Mouse (Mus musculus) skeletal muscle tissue, postnatal 0 days (tissue): ENCODE results near the gene Tmc7. TPM values are rescaled to one million over a fixed set of nuclear protein-coding genes. Genes with fewer than 3 reads are reported as not detected.

Experiments used
- polyA plus RNA-seq: library from polyadenylated mRNA; unstranded; fragments of >200 nt; fragmentation: Nextera tagmentation; extraction: Ambion mirVana; gene quantifications from 2 replicates; pipeline ENCODE4 v1.2.1, GENCODE M21; 2015

Tmc7 gene
- polyA plus RNA-seq = 2.4 and 2.7 TPM in 2 replicates

DNA sequence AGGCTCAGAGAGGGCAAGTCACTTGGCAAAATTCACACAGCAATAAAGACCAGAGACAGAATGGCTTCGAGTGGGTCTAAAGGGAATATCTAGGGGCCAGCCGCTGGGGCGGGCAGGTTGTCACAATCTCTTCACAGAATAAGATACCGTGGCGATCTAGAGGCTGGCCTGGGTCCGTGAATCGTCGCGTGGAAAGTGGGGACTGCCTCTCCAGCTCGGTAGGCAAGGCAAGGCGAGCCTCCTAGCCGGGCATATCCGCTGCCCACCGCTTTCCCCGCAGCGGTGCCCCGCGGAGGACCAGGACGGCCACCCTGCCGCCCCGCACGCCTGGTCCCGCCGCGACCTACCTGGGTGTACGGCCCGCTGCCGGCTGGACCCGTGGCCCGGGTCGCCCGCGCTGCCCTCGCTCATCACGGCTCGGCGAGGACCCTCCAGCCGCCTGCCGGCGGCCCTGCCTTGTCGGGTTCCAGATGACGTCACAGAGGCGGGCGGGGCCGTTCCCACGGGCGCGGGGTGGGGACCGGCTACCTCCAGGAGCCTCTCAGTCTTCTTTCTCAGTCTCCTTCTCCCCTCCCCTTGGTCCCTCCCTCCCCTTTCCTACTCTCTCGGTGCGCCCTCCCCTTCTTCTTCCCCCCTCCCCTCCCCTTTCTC, at the start of gene Tmc7:
TSS of gene Tmc7 (minus strand) at position 480 of the 651 bp plus-strand sequence.

DNA sequence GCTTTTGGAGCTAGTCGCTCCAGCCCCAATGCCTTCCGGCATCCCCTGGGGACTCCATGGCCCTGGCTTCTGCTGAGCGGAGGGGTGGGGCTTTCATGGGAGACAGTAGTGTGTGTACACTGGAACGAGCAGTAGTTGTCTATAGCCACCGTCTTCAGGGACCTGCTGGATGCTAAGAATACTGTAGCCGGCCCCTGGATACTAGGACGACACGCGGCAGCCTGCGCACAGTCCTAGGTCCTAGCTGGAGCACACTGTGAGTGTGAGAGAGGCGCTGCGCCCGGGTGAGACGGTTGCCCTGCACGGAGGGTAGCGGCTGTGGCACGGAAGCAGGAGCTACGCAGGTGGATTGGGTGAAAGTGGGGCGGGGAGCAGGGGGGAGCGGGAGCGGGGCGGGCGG, 12.7 kb upstream of the Tmc7 start, which contains the start of gene Tmc5:
TSS of gene Tmc5 (plus strand) at position 97 of the 400 bp plus-strand sequence.

DNA sequence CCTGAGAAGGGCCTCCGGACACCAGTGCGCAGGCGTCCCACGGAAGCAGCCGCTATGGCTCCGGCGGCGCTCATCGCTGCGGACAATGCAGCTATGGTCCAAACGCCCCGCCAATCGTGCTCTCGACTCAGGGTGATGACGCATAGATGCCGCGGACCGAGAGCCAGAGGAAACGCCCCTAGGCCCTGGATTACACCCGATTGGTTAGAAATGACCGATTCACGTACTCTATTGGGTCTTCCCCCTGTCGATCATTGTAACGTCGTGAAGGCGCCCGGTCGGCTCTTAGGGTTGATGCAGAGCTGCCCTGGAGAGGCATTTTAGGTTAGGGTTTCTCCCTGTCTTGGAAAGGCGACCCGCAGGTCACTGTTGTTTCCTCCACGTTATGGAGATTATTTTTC, 51.4 kb downstream of the Tmc7 start, which contains the start of gene Coq7:
TSS of gene Coq7 (minus strand) at position 179 of the 401 bp plus-strand sequence.

DNA sequence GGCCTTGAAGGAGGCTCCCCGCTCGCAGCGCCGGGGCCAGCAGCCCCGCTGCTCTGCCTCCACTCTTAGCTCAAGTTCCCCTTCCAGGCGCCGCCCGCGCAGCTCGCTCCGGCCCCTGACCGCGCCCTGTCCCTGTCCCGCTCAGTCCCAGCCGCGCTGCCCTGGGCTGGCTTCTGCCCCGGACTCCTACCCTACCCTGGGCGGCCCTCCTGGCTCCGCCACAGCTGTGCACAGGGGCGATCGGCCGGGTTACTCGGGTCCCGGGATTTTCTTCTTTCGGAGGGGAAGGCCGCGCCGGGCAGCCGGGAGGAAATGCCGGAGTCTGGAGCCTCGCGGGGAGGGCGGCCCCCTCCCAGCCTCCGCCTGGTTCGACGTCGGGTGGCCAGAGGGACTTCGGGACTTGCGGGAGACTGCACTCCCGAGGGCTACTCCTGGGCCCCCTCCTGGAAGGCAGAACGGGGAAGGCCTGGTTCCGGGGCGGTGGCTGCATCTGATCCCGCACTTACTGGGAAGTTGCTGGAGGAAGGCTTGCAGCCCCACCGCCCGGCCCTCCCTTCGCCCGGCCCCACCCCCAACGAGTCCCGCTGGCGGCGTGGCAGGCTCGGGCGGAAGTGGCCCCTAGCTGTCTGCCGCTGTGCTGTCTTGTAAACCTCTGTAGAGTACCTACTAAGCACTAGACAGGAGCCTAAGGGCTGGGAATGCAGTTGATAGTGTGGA, 92.9 kb downstream of the Tmc7 start, which contains the start of gene Itpripl2:
TSS of gene Itpripl2 (minus strand) at position 545 of the 717 bp plus-strand sequence.

Other genes starting within 250 kb of the Tmc7 start
- gene Syt17, start 136.5 kb downstream of the Tmc7 start, polyA plus RNA-seq = 1.3 and 1.4 TPM in 2 replicates
- gene Itpripl2, start 92.8 kb downstream of the Tmc7 start, polyA plus RNA-seq = 4.4 and 5.7 TPM in 2 replicates
- gene Coq7, start 51.4 kb downstream of the Tmc7 start, polyA plus RNA-seq = 134 and 156 TPM in 2 replicates
- 0.19 and 0.29 TPM in 2 replicates for gene Tmc5, start 12.6 kb upstream of the Tmc7 start, polyA plus RNA-seq
- gene Gde1, start 121.0 kb upstream of the Tmc7 start, polyA plus RNA-seq = 62.2 and 62.9 TPM in 2 replicates
- gene Ccp110, start 127.8 kb upstream of the Tmc7 start, polyA plus RNA-seq = 2.6 and 2.9 TPM in 2 replicates
- gene Vps35l, start 155.5 kb upstream of the Tmc7 start, polyA plus RNA-seq = 37.3 and 38.5 TPM in 2 replicates